Mouse (Mus musculus): Measurements from ENCODE around the gene Btbd9. TPM values are rescaled to one million over a fixed set of nuclear protein-coding genes. Genes with fewer than 3 reads are reported as not detected.

Gene Btbd9
- total RNA-seq, 1 experiment from 2014 or later = 33.4 TPM

DNA sequence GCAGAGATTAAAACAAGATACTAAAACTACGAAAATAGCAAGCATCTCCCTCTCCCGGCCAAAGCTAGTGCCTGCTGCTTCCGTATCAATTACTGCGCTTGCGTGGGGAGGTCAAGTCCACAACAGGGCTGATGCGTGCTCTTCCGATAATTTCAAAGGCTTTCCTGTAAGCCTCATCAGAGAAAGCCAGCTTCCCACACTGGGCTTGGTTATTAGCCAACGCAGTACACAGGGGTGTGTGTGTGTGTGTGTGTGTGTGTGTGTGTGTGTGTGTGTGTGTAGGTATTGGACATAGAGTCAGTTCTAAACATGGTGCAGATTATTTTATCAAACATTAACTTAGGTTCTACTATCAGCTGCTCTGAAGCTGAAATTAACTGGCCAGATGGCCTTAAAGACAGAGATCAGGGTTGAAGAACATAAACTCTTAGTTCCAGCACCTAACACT, 30.4 kb upstream of the Btbd9 start:
- ATAC-seq (replicated peaks in 1 of 2; ENCODE audit: insufficient read depth in 1 of 2, low FRiP score in 2 of 2, low TSS enrichment in 1 of 2, low read depth in 1 of 2, poor library complexity in 2 of 2, severe bottlenecking in 2 of 2) = no peak

DNA sequence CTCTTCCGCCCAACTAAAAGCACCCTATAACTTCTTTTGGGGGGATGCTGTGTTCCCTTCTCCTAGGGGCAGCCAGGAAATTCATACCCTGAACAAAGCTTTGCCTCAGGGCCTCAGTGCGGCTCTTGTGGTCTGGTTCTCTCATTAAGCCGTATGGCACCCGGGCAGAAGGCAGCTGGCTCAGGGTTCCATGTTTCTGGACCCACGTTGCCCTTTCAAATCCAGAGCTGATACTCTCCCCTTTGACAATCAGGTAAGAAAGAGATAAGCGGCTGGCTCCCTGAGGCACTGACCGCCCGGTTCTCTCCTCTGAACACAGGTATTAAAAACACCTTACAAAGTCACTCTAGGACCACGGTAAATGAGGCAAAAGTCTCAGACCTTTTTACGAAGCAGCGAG, 29.9 kb upstream of the Btbd9 start:
- no peak for ATAC-seq (replicated peaks in 1 of 2; ENCODE audit: insufficient read depth in 1 of 2, low FRiP score in 2 of 2, low TSS enrichment in 1 of 2, low read depth in 1 of 2, poor library complexity in 2 of 2, severe bottlenecking in 2 of 2)

DNA sequence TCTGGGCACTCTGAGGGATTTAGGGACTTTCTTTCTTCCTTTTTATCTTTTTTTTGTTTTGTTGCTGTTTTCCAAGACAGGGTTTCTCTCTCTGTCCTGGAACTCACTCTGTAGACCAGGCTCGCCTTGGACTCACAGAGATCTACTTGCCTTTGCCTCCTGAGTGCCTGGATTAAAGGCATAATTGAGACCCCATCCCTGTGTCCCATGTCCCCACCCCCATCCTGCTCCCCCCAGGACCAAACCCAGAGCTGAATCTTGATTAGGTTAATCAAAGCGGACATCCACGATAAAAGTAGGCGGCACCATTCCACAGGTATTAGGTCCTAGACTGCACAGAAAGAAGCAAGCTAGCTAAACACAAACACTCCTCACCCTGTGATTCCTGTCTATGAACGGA, 28.7 kb upstream of the Btbd9 start:
- no peak for ATAC-seq (replicated peaks in 1 of 2; ENCODE audit: insufficient read depth in 1 of 2, low FRiP score in 2 of 2, low TSS enrichment in 1 of 2, low read depth in 1 of 2, poor library complexity in 2 of 2, severe bottlenecking in 2 of 2)

DNA sequence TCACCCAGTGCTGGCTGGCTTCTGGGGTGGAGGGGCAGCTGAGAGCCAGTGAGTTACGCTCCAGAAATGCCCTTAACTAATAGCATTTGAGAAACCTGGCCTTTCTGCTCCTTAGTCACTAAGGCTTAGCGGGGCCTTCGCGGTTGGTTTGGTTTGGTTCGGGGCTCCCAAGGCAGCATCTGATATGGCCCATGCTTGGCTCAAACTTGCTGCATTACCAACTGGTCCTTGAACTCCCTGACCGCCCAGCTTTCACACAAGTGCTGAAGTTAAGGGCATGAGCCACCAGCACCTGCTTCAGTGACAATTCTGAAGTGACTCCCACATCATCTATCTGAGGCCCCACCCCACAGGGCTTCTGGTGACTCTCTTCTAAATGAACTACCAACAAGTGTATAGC, 28.0 kb upstream of the Btbd9 start:
- no peak for ATAC-seq (replicated peaks in 1 of 2; ENCODE audit: insufficient read depth in 1 of 2, low FRiP score in 2 of 2, low TSS enrichment in 1 of 2, low read depth in 1 of 2, poor library complexity in 2 of 2, severe bottlenecking in 2 of 2)

DNA sequence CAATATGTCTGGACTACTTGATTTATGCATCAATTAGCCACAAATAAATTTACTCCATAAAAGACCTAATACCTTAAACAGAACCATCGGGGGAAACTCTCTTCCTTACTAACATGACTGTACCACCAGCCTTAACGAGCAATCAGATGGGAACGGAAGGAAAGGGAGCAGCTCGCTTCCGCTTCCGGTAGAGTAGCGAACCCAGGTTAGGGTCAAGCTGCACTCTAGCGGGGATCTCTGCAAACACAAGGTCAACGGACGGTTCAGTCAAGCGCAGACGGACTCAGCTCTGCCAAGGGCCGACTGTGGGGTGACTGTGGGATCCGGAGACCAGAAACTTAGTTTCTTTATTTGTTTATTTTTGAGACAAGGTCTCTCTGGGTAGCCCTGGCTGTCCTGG, 25.9 kb upstream of the Btbd9 start:
- no peak for ATAC-seq (replicated peaks in 1 of 2; ENCODE audit: insufficient read depth in 1 of 2, low FRiP score in 2 of 2, low TSS enrichment in 1 of 2, low read depth in 1 of 2, poor library complexity in 2 of 2, severe bottlenecking in 2 of 2)

DNA sequence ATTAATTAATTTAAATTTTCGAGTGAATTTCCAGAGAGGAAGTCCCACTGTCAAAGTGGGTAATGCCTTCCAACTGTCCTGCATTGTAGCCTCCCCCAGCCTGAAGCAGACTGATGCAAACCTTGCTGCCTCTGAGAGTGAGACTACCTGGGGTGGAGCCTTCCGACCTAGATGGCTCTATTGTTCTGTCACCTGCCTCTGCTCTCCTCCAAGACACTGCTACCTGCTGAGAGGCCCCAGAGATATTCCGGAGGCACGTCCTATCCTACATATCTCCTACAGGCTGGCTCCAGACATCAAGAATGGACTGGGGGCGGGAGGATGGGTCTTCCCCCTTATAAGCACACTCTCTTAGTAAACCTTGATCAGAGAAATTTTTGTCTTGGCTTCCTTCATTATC, 22.0 kb upstream of the Btbd9 start:
- ATAC-seq (replicated peaks in 1 of 2; ENCODE audit: insufficient read depth in 1 of 2, low FRiP score in 2 of 2, low TSS enrichment in 1 of 2, low read depth in 1 of 2, poor library complexity in 2 of 2, severe bottlenecking in 2 of 2) = no peak

DNA sequence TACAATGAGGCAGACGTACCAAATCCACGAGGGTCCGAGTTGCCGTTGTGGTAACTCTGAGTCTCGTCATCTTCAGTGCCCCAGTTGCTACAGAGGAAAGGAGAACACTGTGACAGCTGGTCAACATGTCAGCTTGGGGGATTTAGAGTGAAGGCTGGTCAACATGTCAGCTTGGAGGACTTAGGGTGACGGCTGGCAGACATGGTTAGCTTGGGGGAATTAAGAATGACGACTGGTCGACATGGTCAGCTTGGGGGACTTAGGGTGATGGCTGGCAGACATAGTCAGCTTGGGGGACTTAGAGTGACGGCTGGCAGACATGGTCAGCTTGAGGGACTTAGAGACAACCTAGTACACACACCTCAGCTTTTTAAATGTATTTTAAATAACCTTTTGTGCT, 21.5 kb upstream of the Btbd9 start:
- ATAC-seq (replicated peaks in 1 of 2; ENCODE audit: insufficient read depth in 1 of 2, low FRiP score in 2 of 2, low TSS enrichment in 1 of 2, low read depth in 1 of 2, poor library complexity in 2 of 2, severe bottlenecking in 2 of 2) = no peak

DNA sequence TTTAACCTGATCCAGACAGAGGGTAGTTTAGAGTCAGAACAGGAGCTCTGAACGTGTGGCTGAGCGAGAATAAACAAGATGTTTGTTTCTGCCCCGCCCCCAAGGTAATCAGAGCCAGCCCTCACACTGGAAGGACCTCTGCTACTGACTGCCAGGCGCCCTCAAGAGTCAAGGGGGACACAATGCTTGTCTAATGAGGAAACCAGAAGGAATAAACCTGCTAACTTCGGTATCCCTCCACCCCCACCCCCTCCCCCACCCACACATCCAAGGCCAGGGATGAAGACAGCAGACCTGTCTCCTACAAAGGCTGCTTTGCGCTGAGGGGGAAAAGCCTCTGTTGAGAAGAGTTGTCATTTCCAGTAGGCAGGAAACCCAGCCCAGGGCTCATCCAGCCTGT, 18.6 kb upstream of the Btbd9 start:
- no peak for ATAC-seq (replicated peaks in 1 of 2; ENCODE audit: insufficient read depth in 1 of 2, low FRiP score in 2 of 2, low TSS enrichment in 1 of 2, low read depth in 1 of 2, poor library complexity in 2 of 2, severe bottlenecking in 2 of 2)

DNA sequence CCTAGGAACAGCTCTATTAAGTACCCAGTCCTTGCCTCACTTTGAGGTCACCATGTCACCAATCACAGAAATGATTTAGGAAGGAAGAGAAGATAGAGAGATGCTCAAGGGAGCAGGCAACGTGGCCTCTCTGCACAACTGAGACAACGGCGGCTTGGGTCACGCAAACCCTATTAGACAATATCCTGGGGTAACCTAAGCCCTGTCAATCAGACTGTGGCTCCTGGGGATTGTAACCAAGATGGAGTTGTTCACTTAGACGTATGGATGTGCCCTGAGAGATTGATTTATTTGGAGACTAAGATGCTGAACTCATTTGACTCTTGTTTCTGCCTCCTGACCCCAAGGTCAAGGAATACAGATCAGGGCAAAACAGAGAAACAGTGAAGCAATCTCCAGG, 18.1 kb upstream of the Btbd9 start:
- no peak for ATAC-seq (replicated peaks in 1 of 2; ENCODE audit: insufficient read depth in 1 of 2, low FRiP score in 2 of 2, low TSS enrichment in 1 of 2, low read depth in 1 of 2, poor library complexity in 2 of 2, severe bottlenecking in 2 of 2)

DNA sequence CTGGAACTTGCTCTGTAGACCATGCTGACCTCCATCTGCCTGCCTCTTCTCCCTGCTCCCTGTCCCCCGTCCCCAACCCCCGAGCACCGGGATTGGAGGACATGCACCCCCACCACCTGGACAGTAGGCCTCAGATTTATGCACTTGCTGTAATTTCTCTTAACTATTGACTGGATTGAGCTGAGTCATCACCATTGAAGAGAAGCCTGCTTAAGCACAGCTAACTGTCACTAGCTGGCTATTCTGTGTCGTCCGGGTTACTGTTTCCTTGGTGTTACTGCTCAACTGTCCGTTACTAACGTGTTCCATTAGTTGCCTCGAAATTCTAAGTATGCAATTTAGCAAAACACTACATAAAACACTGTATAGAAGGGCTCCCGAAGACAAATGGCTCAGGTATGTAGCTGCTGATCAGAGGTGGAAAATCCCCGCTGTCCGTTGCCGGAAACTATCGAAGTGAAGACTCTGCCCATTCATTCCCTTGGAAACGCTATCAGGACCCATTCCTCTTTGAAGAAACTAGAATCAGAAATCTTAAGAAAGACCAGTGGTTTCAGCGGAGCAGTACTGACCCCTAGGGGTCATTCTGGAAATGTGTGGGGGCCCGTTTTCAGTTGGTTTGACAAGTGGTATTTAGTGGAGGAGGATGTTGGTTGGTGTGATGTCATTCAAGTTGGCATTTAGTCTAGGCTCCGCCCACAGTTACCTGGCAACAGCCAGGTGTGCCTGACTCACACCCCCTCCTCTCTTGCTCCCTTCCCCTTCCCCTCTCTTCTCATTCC, 14.3 kb upstream of the Btbd9 start:
- ATAC-seq (replicated peaks in 1 of 2; ENCODE audit: insufficient read depth in 1 of 2, low FRiP score in 2 of 2, low TSS enrichment in 1 of 2, low read depth in 1 of 2, poor library complexity in 2 of 2, severe bottlenecking in 2 of 2) = peak in 1 of 2 experiments; percentile 56; a peak in 2 of 4 replicates

DNA sequence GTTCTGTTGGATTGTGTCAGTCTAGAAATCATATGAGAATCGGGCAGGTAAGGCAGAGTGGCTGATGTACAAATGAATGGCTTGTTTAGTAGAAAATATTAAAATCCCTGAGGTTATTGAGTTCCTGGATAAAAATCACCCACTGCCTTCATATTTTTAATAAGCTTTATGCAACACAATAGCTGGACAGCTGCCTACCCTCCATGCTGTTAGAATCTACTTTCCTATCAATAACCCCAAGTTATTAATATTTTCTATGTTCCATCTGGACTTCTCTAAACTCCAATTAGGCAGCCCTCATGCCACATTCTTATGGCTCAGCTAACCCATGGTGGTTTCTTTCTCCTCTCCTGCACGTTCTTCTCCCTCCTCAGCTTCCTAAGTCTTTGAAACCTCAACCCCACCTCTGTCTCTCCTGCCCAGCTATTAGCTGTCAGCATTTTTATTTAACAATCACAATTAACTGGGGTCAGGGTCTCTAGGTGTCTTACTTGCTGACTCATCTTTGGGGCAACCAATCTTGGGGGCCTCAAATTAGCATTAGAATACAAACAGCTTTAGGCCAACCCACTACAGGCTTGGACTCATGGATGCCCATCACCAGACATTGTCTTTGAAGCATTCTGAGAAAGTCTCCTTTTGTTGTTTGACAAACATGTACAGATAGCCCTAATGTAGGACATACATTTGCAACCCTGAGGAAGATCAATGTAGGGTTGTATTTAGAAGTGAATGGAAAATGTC, 7.1 kb upstream of the Btbd9 start:
- no peak for ATAC-seq (replicated peaks in 1 of 2; ENCODE audit: insufficient read depth in 1 of 2, low FRiP score in 2 of 2, low TSS enrichment in 1 of 2, low read depth in 1 of 2, poor library complexity in 2 of 2, severe bottlenecking in 2 of 2)

DNA sequence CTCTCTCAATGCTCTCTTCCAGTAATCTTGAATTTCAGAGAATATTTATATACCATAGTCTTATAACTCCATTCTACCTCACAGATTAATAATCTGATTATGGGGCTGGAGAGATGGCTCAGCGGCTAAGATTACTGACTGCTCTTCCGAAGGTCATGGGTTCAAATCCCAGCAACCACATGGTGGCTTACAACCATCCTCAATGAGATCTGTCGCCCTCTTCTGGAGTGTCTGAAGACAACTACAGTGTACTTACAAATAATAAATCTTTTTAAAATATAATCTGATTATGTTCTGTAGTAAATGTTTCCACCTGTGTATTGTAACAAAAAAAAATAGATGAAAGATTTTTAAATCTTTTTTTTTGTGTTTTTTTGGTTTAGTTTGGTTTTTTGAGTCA, 6.0 kb upstream of the Btbd9 start:
- ATAC-seq (replicated peaks in 1 of 2; ENCODE audit: insufficient read depth in 1 of 2, low FRiP score in 2 of 2, low TSS enrichment in 1 of 2, low read depth in 1 of 2, poor library complexity in 2 of 2, severe bottlenecking in 2 of 2) = no peak

DNA sequence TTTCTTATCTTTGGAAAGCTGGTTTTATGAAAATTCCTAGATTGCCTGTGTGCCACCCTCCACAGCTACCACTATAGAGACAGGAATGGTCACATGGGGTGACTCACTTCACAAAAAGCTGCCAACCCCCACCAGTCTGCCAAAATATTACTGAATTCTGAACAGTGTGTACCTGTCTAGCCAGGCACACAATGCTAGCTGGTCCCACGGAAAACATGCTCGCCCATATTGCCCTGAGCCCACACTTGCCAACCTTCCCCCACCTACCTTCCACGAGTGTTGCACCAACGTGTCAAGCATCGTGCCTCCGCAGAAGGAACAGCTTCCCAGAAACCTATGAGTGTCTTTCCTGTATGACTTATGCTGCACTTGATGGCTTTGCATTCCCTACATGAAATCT, 4.9 kb upstream of the Btbd9 start:
- no peak for ATAC-seq (replicated peaks in 1 of 2; ENCODE audit: insufficient read depth in 1 of 2, low FRiP score in 2 of 2, low TSS enrichment in 1 of 2, low read depth in 1 of 2, poor library complexity in 2 of 2, severe bottlenecking in 2 of 2)

DNA sequence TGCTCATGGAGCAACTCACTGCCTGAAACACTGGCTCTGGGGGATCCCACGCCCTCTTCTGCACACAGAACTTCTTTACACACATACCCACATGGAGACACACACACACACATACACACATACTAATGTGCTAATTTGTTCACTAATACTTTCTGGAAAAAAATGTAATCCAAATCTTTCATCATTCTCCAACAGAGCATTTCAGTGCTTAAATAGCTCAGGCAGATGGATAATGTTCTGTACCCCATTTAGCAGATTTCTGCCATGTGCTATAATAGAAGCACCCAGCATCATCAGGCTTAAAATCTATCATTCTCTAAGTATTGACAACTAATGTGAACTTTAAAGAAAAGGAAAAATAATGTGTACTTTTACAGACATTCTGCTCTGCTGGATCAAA, 4.5 kb upstream of the Btbd9 start:
- ATAC-seq (replicated peaks in 1 of 2; ENCODE audit: insufficient read depth in 1 of 2, low FRiP score in 2 of 2, low TSS enrichment in 1 of 2, low read depth in 1 of 2, poor library complexity in 2 of 2, severe bottlenecking in 2 of 2) = no peak

DNA sequence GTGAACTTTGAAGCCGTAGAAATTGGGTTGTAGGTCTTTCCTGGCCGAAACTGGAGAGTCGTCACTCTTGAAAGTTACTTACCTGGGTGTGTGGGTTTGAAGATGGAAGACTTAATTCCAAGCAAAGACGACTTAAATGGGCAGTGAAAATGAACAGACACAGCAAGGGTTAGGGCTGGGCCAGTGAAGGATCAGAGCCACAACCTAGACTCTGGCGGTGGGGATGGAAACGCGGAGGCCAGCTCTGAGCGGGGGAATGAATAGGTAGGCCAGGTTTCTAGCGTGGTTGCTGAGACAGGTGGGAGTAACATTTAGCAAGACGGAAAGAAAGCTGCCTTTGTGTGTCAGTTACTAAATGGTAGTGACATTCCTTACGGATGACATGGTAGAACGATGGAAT, 658 bp upstream of the Btbd9 start:
- ATAC-seq (replicated peaks in 1 of 2; ENCODE audit: insufficient read depth in 1 of 2, low FRiP score in 2 of 2, low TSS enrichment in 1 of 2, low read depth in 1 of 2, poor library complexity in 2 of 2, severe bottlenecking in 2 of 2) = no peak

DNA sequence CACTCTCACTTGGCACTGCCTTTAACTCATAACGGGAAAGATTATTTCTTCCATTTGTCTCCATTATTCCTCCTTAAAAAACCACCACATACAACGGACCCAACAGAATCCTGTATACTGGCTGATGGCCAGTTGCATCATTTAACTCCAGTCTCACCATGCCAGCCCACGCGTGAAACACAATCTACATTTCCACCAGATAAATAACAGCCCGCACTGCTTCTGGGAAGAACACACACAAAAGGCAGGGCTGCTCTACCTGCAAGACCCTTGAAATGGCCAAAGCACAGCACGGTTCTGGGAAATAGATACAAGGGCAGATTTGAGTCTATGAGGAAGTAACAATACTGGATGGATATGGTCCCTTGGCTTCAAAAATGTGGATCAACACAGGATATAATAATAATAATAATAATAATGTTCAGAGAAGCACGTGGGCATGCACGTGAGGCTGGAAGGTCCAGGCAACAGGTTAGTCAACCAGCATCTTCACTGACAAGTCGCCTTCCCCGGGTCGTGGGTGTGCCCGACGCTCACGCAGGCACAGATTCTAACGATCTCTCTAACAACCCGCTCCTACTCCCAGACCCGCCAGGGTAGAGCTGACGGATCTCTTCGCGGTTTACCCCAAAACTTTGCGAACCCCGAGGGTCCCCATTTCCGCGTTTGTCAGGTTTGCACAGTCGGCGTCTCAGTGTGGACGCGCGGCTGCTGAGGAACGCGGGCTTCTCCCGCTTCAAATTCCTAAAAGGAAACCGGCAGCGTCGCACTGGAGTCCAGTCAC, 975 bp downstream of the Btbd9 start:
- ATAC-seq (replicated peaks in 1 of 2; ENCODE audit: insufficient read depth in 1 of 2, low FRiP score in 2 of 2, low TSS enrichment in 1 of 2, low read depth in 1 of 2, poor library complexity in 2 of 2, severe bottlenecking in 2 of 2) = no peak

DNA sequence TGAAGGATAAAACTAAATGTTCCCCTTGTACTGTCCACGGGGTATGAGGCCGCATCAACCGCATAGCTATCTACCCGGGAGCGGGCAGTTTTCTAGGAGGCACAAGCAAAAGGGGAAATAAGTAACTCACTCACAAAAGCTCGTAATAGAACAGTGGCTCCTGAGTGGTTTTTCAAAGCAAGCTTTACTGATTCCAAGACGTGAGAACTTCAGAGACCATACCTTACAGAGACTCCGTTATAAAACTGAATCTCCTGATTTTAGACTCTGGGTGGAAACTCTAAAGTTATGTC, 1.6 kb downstream of the Btbd9 start:
- ATAC-seq (replicated peaks in 1 of 2; ENCODE audit: insufficient read depth in 1 of 2, low FRiP score in 2 of 2, low TSS enrichment in 1 of 2, low read depth in 1 of 2, poor library complexity in 2 of 2, severe bottlenecking in 2 of 2) = no peak

DNA sequence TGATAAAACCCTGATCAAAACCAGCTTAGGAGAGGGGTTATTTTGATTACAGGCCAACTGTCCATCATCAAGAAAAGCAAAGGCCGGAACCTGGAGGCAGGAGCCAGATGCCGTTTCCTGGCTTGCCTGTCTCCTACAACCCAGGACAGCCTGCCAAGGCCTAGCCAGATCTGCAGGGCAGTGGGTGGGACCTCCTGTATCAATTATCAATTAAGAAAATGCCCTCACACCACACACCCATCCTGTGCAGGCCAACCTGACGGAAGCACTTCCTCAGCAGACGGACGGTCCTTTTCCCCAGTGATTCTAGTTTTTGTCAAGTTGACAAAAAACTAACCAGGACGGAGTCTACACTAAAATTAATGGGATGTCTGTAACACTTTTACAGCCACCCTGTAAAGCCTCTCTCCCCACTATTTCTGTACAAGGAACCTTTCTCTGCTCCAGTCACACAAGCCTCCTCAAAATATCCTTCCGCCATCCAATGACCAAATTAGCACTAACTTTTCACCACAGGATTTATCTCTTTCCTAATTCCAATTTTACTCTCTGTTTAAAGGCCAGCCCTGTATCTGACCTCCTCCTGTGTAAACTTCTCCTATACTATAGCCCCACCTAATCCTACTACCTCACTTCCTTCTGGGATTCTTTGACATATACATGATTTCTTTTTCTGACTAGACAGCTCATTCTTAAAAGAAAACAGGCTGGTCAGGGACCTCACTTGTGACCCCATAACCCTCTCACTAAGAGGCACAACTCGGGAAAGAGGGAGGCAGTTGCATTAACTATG, 2.1 kb downstream of the Btbd9 start:
- no peak for ATAC-seq (replicated peaks in 1 of 2; ENCODE audit: insufficient read depth in 1 of 2, low FRiP score in 2 of 2, low TSS enrichment in 1 of 2, low read depth in 1 of 2, poor library complexity in 2 of 2, severe bottlenecking in 2 of 2)
